Mouse (Mus musculus) MEL (cell line): Measurements from ENCODE around the gene Kctd11. TPM values are rescaled to one million over a fixed set of nuclear protein-coding genes. Genes with fewer than 3 reads are reported as not detected.

Source experiments
- DNase-seq: peaks from one replicate; pipeline ENCODE4 v3.0.0; 2011; ENCODE audit warnings: low read depth, low spot score
- H3K27ac ChIP-seq: 2 replicates; pipeline ENCODE4 v1.5.1; 2012; ENCODE audit warnings: low read depth, mild to moderate bottlenecking, control low read depth, low read length, moderate library complexity; ENCODE audit not compliant: control insufficient read depth
- H3K27me3 ChIP-seq, 2 experiments: fragments of 150-350 bp in 1 of 2; sonication (generic) in 1 of 2; 2 replicates each; pipeline ENCODE4 v1.6.1; 2012; ENCODE audit warnings: low read length in 2 of 2, mild to moderate bottlenecking in 2 of 2, improper control_type of control experiment in 1 of 2, moderate library complexity in 1 of 2; ENCODE audit not compliant: insufficient read depth in 2 of 2, control insufficient read depth in 1 of 2
- H3K36me3 ChIP-seq, 2 experiments: 2 replicates each; pipeline ENCODE4 v1.6.1; 2012 to 2014; ENCODE audit warnings: low read length in 2 of 2, improper control_type of control experiment in 1 of 2, inconsistent platforms in 1 of 2, mild to moderate bottlenecking in 1 of 2; ENCODE audit not compliant: insufficient read depth in 2 of 2, control insufficient read depth in 1 of 2
- H3K4me1 ChIP-seq, 2 experiments: fragments of 150-350 bp in 1 of 2; sonication (generic) in 1 of 2; 2 replicates each; pipeline ENCODE4 v1.6.1; 2012; ENCODE audit warnings: low read length in 2 of 2, improper control_type of control experiment in 1 of 2, mild to moderate bottlenecking in 1 of 2; ENCODE audit not compliant: insufficient read depth in 2 of 2, control insufficient read depth in 1 of 2
- H3K4me3 ChIP-seq, 2 experiments: fragments of 150-350 bp in 1 of 2; sonication (generic) in 1 of 2; 2 replicates each; pipeline ENCODE4 v1.5.1; 2012; ENCODE audit warnings: low read depth in 2 of 2, low read length in 2 of 2, mild to moderate bottlenecking in 2 of 2, moderate library complexity in 2 of 2, control low read depth in 1 of 2, improper control_type of control experiment in 1 of 2; ENCODE audit not compliant: control insufficient read depth in 1 of 2, insufficient read depth in 1 of 2
- H3K79me2 ChIP-seq: 2 replicates; pipeline ENCODE4 v1.6.1; 2012; ENCODE audit warnings: mild to moderate bottlenecking, low read length, moderate library complexity; ENCODE audit not compliant: control insufficient read depth, poor library complexity, insufficient read depth
- H3K9ac ChIP-seq: 2 replicates; pipeline ENCODE4 v1.6.1; 2012; ENCODE audit warnings: low read depth, mild to moderate bottlenecking, control low read depth, low read length, moderate library complexity; ENCODE audit not compliant: control insufficient read depth, poor library complexity, severe bottlenecking
- H3K9me3 ChIP-seq: fragments of 150-350 bp; sonication (generic); replicated peaks from 2 replicates; pipeline ENCODE4 v1.6.1; 2012; ENCODE audit warnings: mild to moderate bottlenecking, low read length, improper control_type of control experiment, moderate library complexity; ENCODE audit not compliant: insufficient read depth
- CHD1 ChIP-seq: IDR thresholded peaks from 2 replicates; pipeline ENCODE4 v1.6.1; 2012; ENCODE audit warnings: low read depth, mild to moderate bottlenecking, inconsistent platforms, low read length, improper control_type of control experiment
- E2F4 ChIP-seq: IDR thresholded peaks from 2 replicates; pipeline ENCODE4 v1.6.1; 2011; ENCODE audit warnings: low read depth, low read length, improper control_type of control experiment, borderline replicate concordance
- ELF1 ChIP-seq: IDR thresholded peaks from 2 replicates; pipeline ENCODE4 v1.6.1; 2014; ENCODE audit warnings: low read depth, mild to moderate bottlenecking, inconsistent platforms, low read length, improper control_type of control experiment, moderate library complexity
- EP300 ChIP-seq, 2 experiments: IDR thresholded peaks; 2 replicates each; pipeline ENCODE4 v1.6.1; 2011; ENCODE audit warnings: improper control_type of control experiment in 2 of 2, low read length in 2 of 2, low read depth in 1 of 2, mild to moderate bottlenecking in 1 of 2
- ETS1 ChIP-seq: IDR thresholded peaks from 2 replicates; pipeline ENCODE4 v1.6.1; 2012; ENCODE audit warnings: low read depth, mild to moderate bottlenecking, inconsistent platforms, low read length, improper control_type of control experiment, moderate library complexity
- GABPA ChIP-seq: IDR thresholded peaks from 2 replicates; pipeline ENCODE4 v1.6.1; 2012; ENCODE audit warnings: low read depth, mild to moderate bottlenecking, inconsistent platforms, low read length, improper control_type of control experiment, moderate library complexity
- GATA1 ChIP-seq: IDR thresholded peaks from 2 replicates; pipeline ENCODE4 v1.6.1; 2011; ENCODE audit warnings: low read depth, low read length, improper control_type of control experiment
- HCFC1 ChIP-seq: IDR thresholded peaks from 2 replicates; pipeline ENCODE4 v1.6.1; 2012; ENCODE audit warnings: low read depth, mild to moderate bottlenecking, inconsistent platforms, low read length, improper control_type of control experiment, moderate library complexity
- MAX ChIP-seq: IDR thresholded peaks from 2 replicates; pipeline ENCODE4 v1.6.1; 2011; ENCODE audit warnings: low read length, improper control_type of control experiment
- MEF2A ChIP-seq: IDR thresholded peaks from 2 replicates; pipeline ENCODE4 v1.6.1; 2014; ENCODE audit warnings: low read depth, mild to moderate bottlenecking, inconsistent platforms, low read length, improper control_type of control experiment; ENCODE audit not compliant: poor library complexity, insufficient replicate concordance, severe bottlenecking; ENCODE audit errors: extremely low read depth
- MYB ChIP-seq: IDR thresholded peaks from 2 replicates; pipeline ENCODE4 v1.6.1; 2011; ENCODE audit warnings: mild to moderate bottlenecking, low read depth, low read length, improper control_type of control experiment
- MYC ChIP-seq: IDR thresholded peaks from 2 replicates; pipeline ENCODE4 v1.6.1; 2011; ENCODE audit warnings: low read depth, mild to moderate bottlenecking, low read length, improper control_type of control experiment, moderate library complexity
- NELFE ChIP-seq: IDR thresholded peaks from 2 replicates; pipeline ENCODE4 v1.6.1; 2011; ENCODE audit warnings: low read depth, low read length, improper control_type of control experiment
- NRF1 ChIP-seq: IDR thresholded peaks from 2 replicates; pipeline ENCODE4 v1.6.1; 2014; ENCODE audit warnings: low read depth, mild to moderate bottlenecking, inconsistent platforms, low read length, improper control_type of control experiment, moderate library complexity; ENCODE audit not compliant: poor library complexity, insufficient read depth, severe bottlenecking
- POLR2AphosphoS5 ChIP-seq: IDR thresholded peaks from 2 replicates; pipeline ENCODE4 v1.6.1; 2012; ENCODE audit warnings: low read depth, borderline replicate concordance, mild to moderate bottlenecking, inconsistent platforms, low read length, moderate library complexity, mixed read lengths
- RAD21 ChIP-seq: IDR thresholded peaks from 2 replicates; pipeline ENCODE4 v1.6.1; 2011; ENCODE audit warnings: mild to moderate bottlenecking, low read depth, low read length, improper control_type of control experiment
- RCOR1 ChIP-seq: IDR thresholded peaks from 2 replicates; pipeline ENCODE4 v1.6.1; 2012; ENCODE audit warnings: low read depth, mild to moderate bottlenecking, inconsistent platforms, low read length, improper control_type of control experiment
- SMC3 ChIP-seq: IDR thresholded peaks from 2 replicates; pipeline ENCODE4 v1.6.1; 2011; ENCODE audit warnings: low read depth, low read length, improper control_type of control experiment
- TAL1 ChIP-seq: IDR thresholded peaks from 2 replicates; pipeline ENCODE4 v1.6.1; 2012; ENCODE audit warnings: mild to moderate bottlenecking, inconsistent platforms, low read length, moderate library complexity, mixed read lengths
- TCF12 ChIP-seq: IDR thresholded peaks from 2 replicates; pipeline ENCODE4 v1.6.1; 2014; ENCODE audit warnings: low read depth, mild to moderate bottlenecking, inconsistent platforms, low read length, improper control_type of control experiment, moderate library complexity
- UBTF ChIP-seq: IDR thresholded peaks from 2 replicates; pipeline ENCODE4 v1.6.1; 2012; ENCODE audit warnings: low read depth, mild to moderate bottlenecking, inconsistent platforms, low read length, improper control_type of control experiment, moderate library complexity, borderline replicate concordance; ENCODE audit not compliant: insufficient read depth
- USF1 ChIP-seq: IDR thresholded peaks from 2 replicates; pipeline ENCODE4 v1.6.1; 2014; ENCODE audit warnings: low read depth, mild to moderate bottlenecking, inconsistent platforms, low read length, improper control_type of control experiment, moderate library complexity
- USF2 ChIP-seq, 2 experiments: IDR thresholded peaks; 2 replicates each; pipeline ENCODE4 v1.6.1; 2011 to 2012; ENCODE audit warnings: improper control_type of control experiment in 2 of 2, low read length in 2 of 2, borderline replicate concordance in 1 of 2, inconsistent platforms in 1 of 2, low read depth in 1 of 2, mild to moderate bottlenecking in 1 of 2; ENCODE audit not compliant: insufficient read depth in 1 of 2
- ZKSCAN1 ChIP-seq: IDR thresholded peaks from 2 replicates; pipeline ENCODE4 v1.6.1; 2012; ENCODE audit warnings: low read depth, mild to moderate bottlenecking, inconsistent platforms, low read length, improper control_type of control experiment, moderate library complexity
- polyA plus RNA-seq, 2 experiments: library from polyadenylated mRNA; stranded (reverse) in 1 of 2; unstranded in 1 of 2; fragments of >175 nt in 1 of 2; fragments of >200 nt in 1 of 2; gene quantifications; 2 replicates each; pipeline versions ENCODE4 v1.2.1 to v1.2.4; 2012; ENCODE audit warnings: low replicate concordance in 2 of 2, low read depth in 1 of 2; ENCODE audit not compliant: insufficient read length in 2 of 2, insufficient read depth in 1 of 2, missing spikeins in 1 of 2
- total RNA-seq: library from RNA; depleted of rRNA; stranded (reverse); fragments of 300-350 nt; gene quantifications from 2 replicates; pipeline ENCODE4 v1.2.3, GENCODE M21; 2012

Kctd11 gene
- total and polyA plus RNA-seq, 3 experiments, result 0.19 to 0.49 TPM; not detected in 1

GRCm38 (mm10) chr11:69909174-69909573 is 28.0 kb upstream of the Kctd11 start:
- Histone ChIP-seq H3K27me3 (no peaks in the 10 kb centered on the region), H3K4me1 (peaks cover 0 to 11% of the 10 kb centered on the region in 2 experiments; a peak in 2 of 4 replicates), H3K36me3 (peaks cover 4 to 13% of the 10 kb centered on the region in 2 experiments; a peak in 2 of 4 replicates), H3K27ac (no peak overlapping the region), H3K79me2 (peaks cover 3% of the 10 kb centered on the region), H3K4me3 (no peak overlapping the region), H3K9ac (no peak overlapping the region), H3K9me3 (no peaks in the 10 kb centered on the region)
- TF ChIP-seq ELF1 (no peak), USF1 (no peak), GABPA (no peak), RAD21 (no peak), E2F4 (no peak), NELFE (no peak), TCF12 (no peak), NRF1 (no peak), POLR2AphosphoS5 (no peak), CHD1 (no peak), MYC (no peak), ETS1 (no peak), HCFC1 (no peak)
- DNase-seq, result no peak

GRCm38 (mm10) chr11:69908645-69909044 is 27.4 kb upstream of the Kctd11 start:
- TF ChIP-seq ELF1, result no peak
- TF ChIP-seq RCOR1, result no peak
- no peak for TF ChIP-seq RAD21
- TF ChIP-seq USF2 (IDR thresholded peaks at IDR 0.05; ENCODE audit: borderline replicate concordance in 1 of 2, insufficient read depth in 1 of 2, low read depth in 1 of 2, low read length in 2 of 2), result no peak
- TF ChIP-seq EP300 (IDR thresholded peaks at IDR 0.05; ENCODE audit: low read depth in 1 of 2, low read length in 2 of 2), result no peak
- no peak for TF ChIP-seq SMC3
- TF ChIP-seq MEF2A, result no peak
- TF ChIP-seq E2F4, result no peak
- no peak for TF ChIP-seq GABPA
- TF ChIP-seq TAL1, result no peak
- TF ChIP-seq MYC, result no peak
- no peak for TF ChIP-seq UBTF
- no peak for TF ChIP-seq MAX
- TF ChIP-seq NRF1, result no peak
- TF ChIP-seq MYB, result no peak
- no peak for TF ChIP-seq GATA1
- TF ChIP-seq ZKSCAN1, result no peak
- TF ChIP-seq, all 39 proteins: peak for 0
- H3K4me3 ChIP-seq, result no peak overlapping the region
- no peak for DNase-seq
- no peaks in the 10 kb centered on the region for H3K9me3 ChIP-seq
- peaks cover 0 to 11% of the 10 kb centered on the region in 2 experiments; a peak in 2 of 4 replicates for H3K4me1 ChIP-seq
- H3K36me3 ChIP-seq, result peaks cover 4 to 13% of the 10 kb centered on the region in 2 experiments; a peak in 2 of 4 replicates
- H3K27me3 ChIP-seq, result no peaks in the 10 kb centered on the region
- no peak overlapping the region for H3K9ac ChIP-seq
- no peaks in the 10 kb centered on the region for H3K79me2 ChIP-seq
- no peak overlapping the region for H3K27ac ChIP-seq
